Comparison of ENCODE assay signal across 17 mouse cellular contexts in the genomic region with DNA sequence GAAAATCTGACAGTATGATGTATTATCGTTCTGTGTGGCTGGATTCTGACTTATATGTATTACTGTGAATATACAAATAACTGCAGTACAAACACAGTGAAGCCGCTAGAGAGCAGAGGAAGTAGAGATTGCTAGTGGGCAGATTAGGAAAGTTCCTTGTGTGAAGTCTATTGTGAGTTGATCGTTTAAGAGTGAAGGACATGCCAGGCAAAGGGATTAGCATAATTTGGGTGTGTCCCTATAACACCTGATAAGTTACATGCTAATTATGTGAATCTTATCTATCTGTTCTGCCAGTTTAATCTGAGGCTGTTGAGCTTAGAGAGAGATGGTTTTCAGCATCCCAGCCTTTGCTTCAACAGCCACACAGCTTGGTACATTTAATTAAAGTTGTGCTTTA. TPM values are rescaled to one million over a fixed set of nuclear protein-coding genes. Genes with fewer than 3 reads are reported as not detected.
DNase-seq lines count a peak whose midpoint lies in the region; ATAC-seq lines count a peak whose summit lies in the region.
"Had no signal": no experiment of that assay in that cellular context is flagged by ENCODE, and none has a peak within 500 bp of the region (broad histone marks: within the 10 kb centered on the region; RNA-seq: fewer than 3 reads in every experiment).

No protein-coding gene starts in this region.

- H3K9ac ChIP-seq in heart, embryonic 13.5 days = no peak overlapping the region; the same call in 1 of the 2 replicates
- H3K9ac ChIP-seq in neural tube, embryonic 14.5 days (replicated peaks; ENCODE audit: low read depth, low read length) = no peak overlapping the region
- H3K9ac ChIP-seq: embryonic facial prominence, embryonic 12.5 days; forebrain, embryonic 15.5 days; limb, embryonic 15.5 days; liver, embryonic 15.5 days had no signal

- H3K36me3 ChIP-seq in heart, embryonic 13.5 days = peaks cover 5% of the 10 kb centered on the region
- H3K36me3 ChIP-seq in neural tube, embryonic 14.5 days (ENCODE audit: control insufficient read depth, insufficient read depth, low read length) = no peaks in the 10 kb centered on the region
- no peaks in the 10 kb centered on the region for H3K36me3 ChIP-seq in forebrain, embryonic 10.5 days (replicated peaks)
- H3K36me3 ChIP-seq: embryonic facial prominence, embryonic 12.5 days; forebrain, embryonic 15.5 days; limb, embryonic 15.5 days; liver, embryonic 15.5 days had no signal

- WGBS in heart, embryonic 13.5 days = 47% methylated on average over 3 of the region's 3 CpGs
- WGBS in neural tube, embryonic 14.5 days = 85% methylated on average over 3 of the region's 3 CpGs
- WGBS in forebrain, embryonic 10.5 days = 71% methylated on average over 3 of the region's 3 CpGs

- no peaks in the 10 kb centered on the region for H3K9me3 ChIP-seq in heart, embryonic 13.5 days
- H3K9me3 ChIP-seq in neural tube, embryonic 14.5 days (ENCODE audit: control insufficient read depth, low read length) = no peaks in the 10 kb centered on the region
- H3K9me3 ChIP-seq in forebrain, embryonic 10.5 days = no peaks in the 10 kb centered on the region
- H3K9me3 ChIP-seq: embryonic facial prominence, embryonic 12.5 days; forebrain, embryonic 15.5 days; limb, embryonic 15.5 days; liver, embryonic 15.5 days had no signal

- H3K4me1 ChIP-seq in heart, embryonic 13.5 days = peaks cover 89% of the 10 kb centered on the region
- H3K4me1 ChIP-seq in neural tube, embryonic 14.5 days (ENCODE audit: control insufficient read depth, insufficient read depth, low read length) = no peaks in the 10 kb centered on the region; the same call in 1 of the 2 replicates
- H3K4me1 ChIP-seq in forebrain, embryonic 10.5 days = peaks cover 27% of the 10 kb centered on the region
- H3K4me1 ChIP-seq: forebrain, embryonic 15.5 days had no signal

- peak overlapping the region; percentile 64 for H3K27ac ChIP-seq in heart, embryonic 13.5 days (replicated peaks)
- H3K27ac ChIP-seq in neural tube, embryonic 14.5 days (ENCODE audit: low read depth, low read length) = 0 out of 2 replicates have a peak overlapping the region, but pooled peaks have one; percentile 52
- no peak overlapping the region for H3K27ac ChIP-seq in forebrain, embryonic 10.5 days
- H3K27ac ChIP-seq: embryonic facial prominence, embryonic 12.5 days; forebrain, embryonic 15.5 days; limb, embryonic 15.5 days; liver, embryonic 15.5 days had no signal

- H3K27me3 ChIP-seq in heart, embryonic 13.5 days (replicated peaks) = no peaks in the 10 kb centered on the region
- no peaks in the 10 kb centered on the region for H3K27me3 ChIP-seq in neural tube, embryonic 14.5 days (ENCODE audit: control insufficient read depth, insufficient read depth, low read length)
- H3K27me3 ChIP-seq in forebrain, embryonic 10.5 days (ENCODE audit: poor library complexity, severe bottlenecking) = no peaks in the 10 kb centered on the region
- H3K27me3 ChIP-seq: embryonic facial prominence, embryonic 12.5 days; forebrain, embryonic 15.5 days; limb, embryonic 15.5 days; liver, embryonic 15.5 days had no signal

- H3K4me2 ChIP-seq in heart, embryonic 13.5 days = no peak overlapping the region
- H3K4me2 ChIP-seq in neural tube, embryonic 14.5 days (ENCODE audit: low read depth, low read length) = no peak overlapping the region
- H3K4me2 ChIP-seq: embryonic facial prominence, embryonic 12.5 days; forebrain, embryonic 15.5 days; limb, embryonic 15.5 days; liver, embryonic 15.5 days had no signal

- DNase-seq in heart, adult 18-20 months = no peak
- no peak for DNase-seq in neural tube, embryonic 10.5 days (ENCODE audit: extremely low spot score, low spot score)
- DNase-seq in cerebellum, postnatal 36 days = no peak
- DNase-seq in embryo, embryonic 9.5 days (ENCODE audit: extremely low spot score) = no peak
- DNase-seq in forebrain, embryonic 10.5 days (ENCODE audit: extremely low spot score, low spot score) = no peak
- DNase-seq: cerebellum, adult 8-10 months; gastrocnemius, postnatal 36 days; retina, postnatal 1 day; thymus, postnatal 25 days had no signal

- no peak for ATAC-seq in heart, embryonic 13.5 days (ENCODE audit: extremely low read depth, insufficient number of reproducible peaks, low FRiP score, low TSS enrichment)
- no peak for ATAC-seq in neural tube, embryonic 14.5 days (ENCODE audit: low read depth)
- ATAC-seq in megakaryocyte-erythroid progenitor cell, adult 5-6 weeks (replicated peaks; ENCODE audit: low FRiP score, low TSS enrichment, poor library complexity, severe bottlenecking) = peak; percentile 53
- ATAC-seq: forebrain, embryonic 15.5 days had no signal

- no peak overlapping the region for H3K4me3 ChIP-seq in heart, embryonic 13.5 days
- no peak overlapping the region for H3K4me3 ChIP-seq in neural tube, embryonic 14.5 days (ENCODE audit: low read depth, low read length)
- H3K4me3 ChIP-seq in forebrain, embryonic 10.5 days = no peak overlapping the region
- H3K4me3 ChIP-seq: embryonic facial prominence, embryonic 12.5 days; erythroblast, embryonic 14.5 days; forebrain, embryonic 15.5 days; limb, embryonic 15.5 days; liver, embryonic 15.5 days had no signal

RNA-seq across cellular contexts. Expression of a gene that starts 7.4 kb away (rescaled TPM):
- 37.9 and 41.4 TPM in 2 replicates for polyA plus RNA-seq in heart, embryonic 13.5 days (2015; fragmentation: Nextera tagmentation; extraction: Ambion mirVana)
- total RNA-seq in heart, adult 18-20 months (2021) = 10 to 100 TPM; 12.8 to 13.7 TPM
- polyA plus RNA-seq in neural tube, embryonic 14.5 days (2014; fragmentation: Nextera tagmentation; extraction: Ambion mirVana) = 13.9 and 18.2 TPM in 2 replicates
- 2.7 and 4.5 TPM in 2 replicates for total RNA-seq in megakaryocyte-erythroid progenitor cell, adult 5-6 weeks (2014; fragmentation: Nextera tagmentation)
- total RNA-seq in megakaryocyte-erythroid progenitor cell, adult 5-6 weeks (2017) = 3.4 and 6.6 TPM in 2 replicates
- 21.2 and 22.1 TPM in 2 replicates for polyA plus RNA-seq in forebrain, embryonic 10.5 days (2016; fragmentation: Nextera tagmentation; extraction: Ambion mirVana)
